Mouse (Mus musculus): ENCODE results near the gene Ing2. TPM values are rescaled to one million over a fixed set of nuclear protein-coding genes. Genes with fewer than 3 reads are reported as not detected.

Gene Ing2
- polyA plus RNA-seq, 1 experiment from 2014 or later, result 19.8 TPM

GRCm38 (mm10) chr8:47634791-47635341, 40.5 kb downstream of the Ing2 start:
- ATAC-seq (replicated peaks; ENCODE audit: low FRiP score, low read depth), result no peak
- no peak overlapping the region for H3K4me3 ChIP-seq (replicated peaks; ENCODE audit: low read depth, low read length)
- H3K36me3 ChIP-seq (ENCODE audit: insufficient read depth, low read length), result no peaks in the 10 kb centered on the region
- no peaks in the 10 kb centered on the region for H3K4me1 ChIP-seq (replicated peaks; ENCODE audit: insufficient read depth, low read length)
- no peak for DNase-seq (ENCODE audit: low spot score)
- H3K27me3 ChIP-seq (ENCODE audit: insufficient read depth, low read length), result no peaks in the 10 kb centered on the region
- no peak overlapping the region for H3K9ac ChIP-seq (ENCODE audit: low read depth, low read length)
- TF ChIP-seq CTCF (IDR thresholded peaks at IDR 0.05; ENCODE audit: low read depth), result no peak
- H3K27ac ChIP-seq, result no peak overlapping the region
- no peaks in the 10 kb centered on the region for H3K9me3 ChIP-seq (replicated peaks; ENCODE audit: low read length)
- H3K4me2 ChIP-seq (ENCODE audit: low read length), result peak overlapping the region; percentile 18; the same call in 1 of the 2 replicates
- WGBS, result 49% methylated on average over 10 of the region's 10 CpGs

GRCm38 (mm10) chr8:47621144-47621543, 54.2 kb downstream of the Ing2 start:
- Histone ChIP-seq H3K4me2 (ENCODE audit: low read length) (no peak overlapping the region), H3K4me3 (replicated peaks; ENCODE audit: low read depth, low read length) (no peak overlapping the region), H3K27ac (no peak overlapping the region), H3K9me3 (replicated peaks; ENCODE audit: low read length) (no peaks in the 10 kb centered on the region), H3K4me1 (replicated peaks; ENCODE audit: insufficient read depth, low read length) (no peaks in the 10 kb centered on the region), H3K9ac (ENCODE audit: low read depth, low read length) (no peak overlapping the region), H3K27me3 (ENCODE audit: insufficient read depth, low read length) (no peaks in the 10 kb centered on the region), H3K36me3 (ENCODE audit: insufficient read depth, low read length) (no peaks in the 10 kb centered on the region)
- no peak for TF ChIP-seq CTCF (IDR thresholded peaks at IDR 0.05; ENCODE audit: low read depth)
- ATAC-seq (replicated peaks; ENCODE audit: low FRiP score, low read depth), result no peak
- no peak for DNase-seq (ENCODE audit: low spot score)
- WGBS, result 97% methylated on average over 1 of the region's 1 CpGs

Other genes starting within 250 kb of the Ing2 start
- 8.8 and 10.4 TPM in 2 replicates for gene Stox2, start 229.2 kb downstream of the Ing2 start, polyA plus RNA-seq (2015; fragmentation: Nextera tagmentation; extraction: Ambion mirVana)
- gene Trappc11, start 142.1 kb downstream of the Ing2 start, polyA plus RNA-seq (2015; fragmentation: Nextera tagmentation; extraction: Ambion mirVana), result 25.5 and 26.3 TPM in 2 replicates
- 50.7 and 58.2 TPM in 2 replicates for gene Rwdd4a, start 141.9 kb downstream of the Ing2 start, polyA plus RNA-seq (2015; fragmentation: Nextera tagmentation; extraction: Ambion mirVana)
- 23.6 and 27.5 TPM in 2 replicates for gene Cdkn2aip, start 38.4 kb upstream of the Ing2 start, polyA plus RNA-seq (2015; fragmentation: Nextera tagmentation; extraction: Ambion mirVana)
- gene Cldn24, start 146.6 kb upstream of the Ing2 start, polyA plus RNA-seq (2015; fragmentation: Nextera tagmentation; extraction: Ambion mirVana), result not detected in 2 replicates
- not detected in 2 replicates for gene Cldn22, start 148.9 kb upstream of the Ing2 start, polyA plus RNA-seq (2015; fragmentation: Nextera tagmentation; extraction: Ambion mirVana)